Mouse (Mus musculus): Measurements from ENCODE around the gene Rgs3. TPM values are rescaled to one million over a fixed set of nuclear protein-coding genes. Genes with fewer than 3 reads are reported as not detected.

Gene Rgs3
- total RNA-seq (2015) (45.0 and 51.3 TPM in 2 replicates), total RNA-seq (2017) (46.1 and 69.8 TPM in 2 replicates)

DNA sequence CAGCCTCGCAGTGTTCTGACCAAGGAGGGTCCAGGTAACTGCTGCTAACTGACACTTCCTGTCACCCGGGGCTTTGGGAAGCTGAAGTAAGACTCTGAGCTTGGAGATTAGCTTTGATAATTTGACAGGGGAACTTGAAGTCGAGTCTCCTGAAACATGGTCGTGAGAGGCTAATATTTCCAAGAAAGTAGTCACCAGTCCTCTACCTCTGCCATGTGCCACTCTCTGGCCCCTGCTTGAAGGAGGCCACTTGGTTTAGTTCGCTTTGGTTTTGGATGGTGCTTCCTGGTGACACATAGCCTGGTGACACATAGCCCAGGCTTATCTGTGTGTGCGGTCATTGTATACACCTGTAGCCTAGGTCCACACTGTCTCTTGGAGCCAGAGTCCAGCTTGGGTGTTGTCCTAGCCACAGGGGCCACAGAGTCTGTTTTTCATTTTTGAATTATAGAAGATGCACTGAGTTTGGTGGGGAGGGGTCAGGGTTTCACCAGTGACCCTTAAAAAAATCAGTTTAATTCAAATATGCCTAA is at the start of gene Rgs3:
Gene Rgs3 (plus strand): TSS at position 51 of the 533 bp plus-strand sequence.
- no peak for ATAC-seq (ENCODE audit: poor library complexity, severe bottlenecking)

DNA sequence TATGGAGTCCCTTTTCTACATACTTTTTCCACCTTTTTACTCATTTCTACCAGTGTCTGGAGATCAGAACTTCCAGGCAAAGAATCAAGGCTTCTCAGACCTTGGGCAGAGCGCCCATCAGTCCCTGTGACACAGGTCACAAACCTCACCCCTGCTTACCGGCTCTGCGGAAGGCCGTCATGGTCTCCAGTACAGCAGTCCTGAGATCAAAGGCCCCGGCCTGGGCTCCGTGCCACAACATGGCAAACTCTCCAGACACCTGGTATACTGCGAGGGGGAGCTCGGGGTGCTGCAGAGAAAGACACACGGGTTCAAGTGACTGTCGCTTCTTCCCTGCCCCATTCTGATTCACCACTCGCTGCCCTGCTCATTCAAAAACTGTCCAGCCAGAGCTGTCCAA is 49.7 kb upstream of the Rgs3 start:
- ATAC-seq (ENCODE audit: poor library complexity, severe bottlenecking): no peak

DNA sequence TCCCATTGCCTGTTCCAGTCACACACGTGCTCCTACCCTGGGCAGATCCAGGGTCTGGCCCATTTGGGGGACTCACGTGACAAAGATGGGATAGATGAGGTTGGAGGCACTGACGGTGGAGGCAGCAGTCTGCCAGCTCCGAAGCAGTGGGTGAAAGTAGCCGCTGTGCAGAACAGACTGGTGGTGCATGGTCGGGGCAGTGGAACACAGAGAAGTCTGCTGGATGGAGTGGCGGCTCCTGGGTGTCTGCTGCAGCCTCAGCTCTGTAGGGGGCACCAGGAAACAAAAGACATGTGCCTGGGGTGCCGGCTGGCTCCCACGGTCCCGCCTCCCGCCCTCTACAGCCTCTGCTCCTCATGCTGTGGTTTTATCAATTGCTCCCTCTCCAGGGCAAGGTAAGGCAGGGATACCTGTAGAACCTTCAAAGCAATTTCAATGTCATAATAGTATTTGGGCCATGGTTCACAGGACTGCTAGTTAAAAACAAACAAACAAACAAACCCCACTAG is 45.6 kb upstream of the Rgs3 start:
- no peak for ATAC-seq (ENCODE audit: poor library complexity, severe bottlenecking)

DNA sequence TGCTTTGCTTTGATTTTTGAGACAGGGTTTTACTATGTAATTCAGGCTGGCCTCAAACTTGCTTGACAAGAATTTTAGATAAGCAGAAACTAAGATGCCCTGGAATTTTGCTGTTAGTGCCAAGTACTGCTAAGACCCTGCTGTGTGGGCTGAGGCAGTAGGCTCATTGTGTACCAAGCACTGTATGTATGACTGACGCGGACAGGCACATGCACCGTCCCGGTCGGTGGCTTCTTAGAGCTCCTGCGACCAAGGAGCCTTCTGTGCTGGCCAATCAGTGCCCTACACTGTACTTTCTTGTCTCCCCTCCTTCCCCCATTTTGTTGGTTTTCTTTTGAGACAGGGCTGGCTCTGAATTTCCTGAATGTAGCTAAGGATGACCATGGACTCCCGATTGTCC is 44.7 kb upstream of the Rgs3 start:
- no peak for ATAC-seq (ENCODE audit: poor library complexity, severe bottlenecking)

DNA sequence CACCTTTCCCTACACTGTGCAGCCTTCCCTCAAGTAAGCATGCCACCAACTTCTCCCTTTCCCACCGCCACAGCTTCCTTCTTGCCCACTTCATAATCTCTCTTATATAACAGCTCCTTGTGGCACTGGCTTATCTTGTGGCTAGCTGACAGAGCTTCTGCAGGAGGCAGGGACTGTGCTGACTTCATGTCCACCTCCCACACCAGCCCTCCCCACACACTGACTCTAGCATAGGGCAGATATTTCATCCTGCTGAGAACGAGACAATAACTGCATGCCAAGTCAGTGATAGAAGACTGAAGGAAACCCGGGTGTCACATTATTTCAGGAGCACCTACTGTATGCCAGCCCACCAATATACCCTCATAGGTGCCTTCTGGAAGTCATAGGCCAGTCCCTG is 44.2 kb upstream of the Rgs3 start:
- no peak for ATAC-seq (ENCODE audit: poor library complexity, severe bottlenecking)

DNA sequence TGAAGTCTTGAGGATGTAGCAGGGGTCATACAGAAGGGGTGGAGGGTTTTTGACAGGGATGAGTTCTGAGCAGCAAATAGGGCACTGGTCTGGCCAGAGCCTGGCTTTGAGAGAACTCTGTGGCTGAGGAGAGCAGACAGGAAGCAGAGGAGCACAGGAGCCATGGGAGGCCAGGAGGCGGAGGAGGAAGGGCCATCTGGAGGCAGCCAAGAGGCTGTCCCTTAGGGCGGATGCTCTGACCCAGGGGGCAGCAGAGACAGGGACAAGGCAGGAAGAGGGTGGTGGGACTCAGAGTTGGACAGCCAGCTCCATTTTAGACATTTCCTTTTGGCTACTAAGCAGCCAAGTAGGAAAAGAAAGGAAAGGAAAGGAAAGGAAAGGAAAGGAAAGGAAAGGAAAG is 43.6 kb upstream of the Rgs3 start:
- no peak for ATAC-seq (ENCODE audit: poor library complexity, severe bottlenecking)

DNA sequence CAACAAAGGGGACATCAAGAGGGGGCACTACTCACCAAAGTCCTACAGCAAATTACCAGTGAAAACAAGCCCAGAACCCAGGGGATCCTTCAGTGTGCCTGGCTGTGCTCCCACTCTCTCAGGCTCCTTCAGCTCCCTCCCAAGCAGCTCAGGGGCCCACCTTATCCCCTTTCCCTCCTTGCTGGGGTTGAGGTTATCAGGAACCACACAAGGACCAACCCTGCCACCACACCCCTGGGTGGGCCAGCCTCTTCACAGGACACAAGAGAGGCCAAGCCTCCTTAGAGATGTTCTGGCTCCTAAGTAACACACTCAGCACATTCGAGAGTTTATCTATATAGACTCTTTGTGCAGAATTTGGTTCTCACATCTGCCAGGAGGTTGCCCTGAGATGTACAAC is 43.1 kb upstream of the Rgs3 start:
- peak; percentile 9; the same call in 1 of the 2 replicates for ATAC-seq (ENCODE audit: poor library complexity, severe bottlenecking)

DNA sequence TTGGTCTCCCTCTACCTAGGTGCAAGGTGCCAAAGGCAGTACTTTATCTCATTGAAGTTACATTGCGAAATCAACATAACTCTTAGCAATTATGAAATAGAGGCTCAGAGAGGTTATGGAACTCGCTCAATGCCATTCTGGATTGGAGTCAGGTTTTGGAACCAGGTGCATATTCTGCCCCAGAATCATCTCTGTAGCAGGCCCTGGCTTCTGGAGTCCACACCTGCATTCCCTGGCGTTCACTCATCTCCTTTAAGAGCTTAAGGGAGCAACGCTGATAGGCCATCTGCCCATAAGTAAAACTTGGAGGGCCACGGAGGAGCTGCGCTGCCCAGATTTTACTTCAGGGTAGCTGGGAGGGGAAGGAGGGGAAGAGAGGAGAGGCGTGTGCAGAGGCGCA is 42.6 kb upstream of the Rgs3 start:
- no peak for ATAC-seq (ENCODE audit: poor library complexity, severe bottlenecking)

DNA sequence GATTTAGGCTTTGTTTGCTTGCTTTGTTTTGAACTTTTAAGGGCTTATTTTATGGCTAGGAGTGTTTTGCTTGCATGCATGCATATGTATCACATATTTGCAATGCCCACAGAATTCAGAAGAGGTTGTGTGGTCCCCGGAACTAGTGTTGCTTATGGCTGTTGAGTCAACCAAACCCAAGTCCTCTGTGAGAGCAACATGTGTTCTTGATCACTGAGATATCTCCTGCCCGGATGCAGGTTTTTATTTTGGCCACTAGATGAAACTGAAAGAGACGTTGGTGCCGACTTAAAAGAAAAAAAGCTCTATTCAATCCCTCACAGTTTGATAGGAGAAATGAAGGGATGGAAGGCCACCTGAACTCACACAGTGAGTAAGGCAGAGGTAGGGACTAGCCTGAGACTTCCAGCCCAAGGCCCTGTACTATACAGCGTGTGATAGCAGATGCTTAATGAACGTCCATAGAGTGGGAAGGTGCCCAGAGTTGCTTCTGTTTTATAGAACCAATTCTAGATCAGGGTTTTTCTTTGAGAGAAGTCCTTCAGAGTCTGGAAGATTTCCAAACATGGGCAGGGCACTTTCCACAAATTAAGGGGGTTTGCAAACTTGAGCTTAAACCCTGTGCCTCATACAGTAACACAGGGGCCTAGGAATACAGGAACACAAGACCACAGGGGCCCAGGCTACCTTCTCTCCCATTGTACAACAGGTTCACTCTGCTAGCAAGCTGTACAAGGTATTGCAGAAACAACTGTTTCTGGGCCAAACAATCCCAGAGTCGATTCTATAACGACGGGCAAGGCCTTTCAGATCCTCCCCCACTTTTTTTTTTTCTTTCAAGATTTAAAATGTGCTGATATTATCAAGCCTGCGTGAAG is 41.9 kb upstream of the Rgs3 start:
- no peak for ATAC-seq (ENCODE audit: poor library complexity, severe bottlenecking)

DNA sequence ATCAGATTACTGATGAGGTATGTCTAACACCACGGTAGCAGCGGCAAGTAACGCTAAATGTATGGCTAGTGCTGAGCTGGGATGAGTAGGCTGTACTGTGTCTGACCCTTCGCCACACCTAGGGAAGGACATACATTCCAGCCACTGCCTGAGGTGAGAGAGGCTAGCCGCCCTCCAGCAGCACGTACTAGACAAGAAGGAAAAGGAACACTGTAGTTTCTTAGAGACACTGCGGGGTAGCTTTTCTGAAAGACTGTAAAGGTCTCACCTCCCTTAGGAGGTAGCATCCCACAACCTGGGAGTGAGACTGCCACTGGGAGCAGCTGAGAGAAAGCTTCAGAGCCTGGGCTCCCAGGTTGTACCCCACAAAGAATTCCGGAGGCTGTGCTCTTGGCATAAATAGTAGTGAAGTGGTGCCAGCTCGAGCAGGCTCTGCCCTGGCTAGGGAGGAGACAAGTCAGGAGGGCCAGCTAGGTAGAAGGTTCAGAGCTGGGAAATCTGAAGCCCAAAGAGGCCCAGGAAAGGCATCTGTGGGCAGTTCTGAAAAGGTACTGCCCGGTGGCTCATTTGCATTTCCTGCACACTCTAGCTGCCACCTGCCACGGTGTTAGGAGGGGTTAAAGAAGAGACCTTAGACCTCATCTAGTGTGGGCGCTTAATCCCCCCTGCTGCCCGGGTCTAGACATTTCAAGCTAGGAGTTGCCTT is 41.1 kb upstream of the Rgs3 start:
- no peak for ATAC-seq (ENCODE audit: poor library complexity, severe bottlenecking)

DNA sequence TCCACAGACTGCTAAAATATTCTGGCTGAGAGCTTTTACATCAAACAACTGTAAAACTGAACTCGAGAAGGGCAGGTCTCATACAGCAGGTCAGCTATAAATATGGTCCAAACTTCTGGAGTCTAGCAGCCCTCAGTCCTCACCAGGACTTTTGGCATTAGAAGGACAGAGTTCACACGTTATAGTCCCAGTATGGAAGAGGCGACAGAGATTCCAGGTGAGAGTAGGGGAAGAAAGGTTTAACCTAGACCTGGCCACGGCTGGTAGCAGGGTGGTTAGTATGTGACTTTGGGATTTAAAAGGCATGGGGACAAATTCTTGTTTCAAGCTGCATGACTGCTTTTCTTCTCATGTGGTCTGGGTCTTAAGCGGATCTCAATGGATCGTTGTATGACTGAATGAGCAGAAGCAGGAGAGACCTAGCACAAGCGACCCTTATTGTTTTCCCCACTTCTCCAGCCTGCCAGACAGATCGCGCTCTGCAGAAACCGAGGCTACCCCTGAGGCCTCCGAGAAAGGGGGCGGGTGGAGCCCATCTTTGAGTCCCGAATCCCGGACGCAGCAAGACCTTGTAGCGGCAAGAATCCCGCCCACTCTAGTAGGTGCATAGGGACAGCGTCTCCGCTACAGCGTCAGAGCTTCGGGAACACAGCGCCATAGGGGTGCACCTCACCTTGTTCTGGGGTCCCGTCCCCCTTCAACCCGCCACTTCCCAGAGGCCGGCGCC is 40.4 kb upstream of the Rgs3 start:
- no peak; the same call in 1 of the 2 replicates for ATAC-seq (ENCODE audit: poor library complexity, severe bottlenecking)

DNA sequence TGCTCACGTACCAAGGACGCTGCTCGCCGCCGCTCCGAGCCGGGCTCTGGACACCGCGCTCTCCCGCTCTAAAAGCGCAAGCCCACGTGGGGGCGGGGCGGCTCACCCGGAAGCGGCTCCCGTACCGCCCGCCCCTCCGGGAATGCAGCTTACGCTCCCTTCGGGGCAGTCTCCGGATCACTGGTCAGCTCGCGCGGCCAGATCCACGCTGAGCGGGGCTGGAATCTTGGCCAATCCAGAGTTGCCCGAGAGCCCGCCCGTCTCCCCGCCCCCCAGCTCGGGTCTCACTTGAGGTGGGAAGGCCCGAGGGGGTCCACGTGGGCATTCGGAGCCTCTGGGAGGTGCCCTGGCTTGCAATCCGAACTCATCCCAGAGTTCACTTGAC is 39.8 kb upstream of the Rgs3 start, which contains the start of gene Alad:
Gene Alad (minus strand): TSS at position 70 of the 385 bp plus-strand sequence.
- peak; percentile 82 for ATAC-seq (ENCODE audit: poor library complexity, severe bottlenecking)

DNA sequence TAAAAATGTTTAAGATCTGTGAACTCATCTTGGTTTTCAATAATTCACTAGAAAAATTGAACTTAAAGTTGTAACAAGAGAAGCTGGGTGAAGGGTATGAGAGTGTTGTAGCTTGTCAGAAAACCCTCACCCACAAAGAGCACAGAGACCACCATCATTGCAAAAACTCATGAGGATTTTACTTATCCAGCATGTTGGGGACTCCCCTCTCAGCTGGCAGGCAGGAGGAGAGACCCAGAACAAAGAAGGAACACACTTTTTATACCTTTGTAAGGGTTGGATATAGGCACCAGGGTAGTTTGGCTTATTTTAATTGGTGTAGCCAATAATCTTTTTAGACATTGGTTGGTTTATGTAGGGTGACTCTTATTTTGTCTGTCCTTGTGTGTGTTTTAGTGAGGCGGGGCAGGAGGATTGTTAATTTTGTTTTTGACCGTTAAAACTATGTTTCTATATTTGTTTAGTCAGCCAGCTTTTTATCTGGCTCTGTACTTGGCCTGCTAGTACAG is 38.7 kb upstream of the Rgs3 start:
- ATAC-seq (ENCODE audit: poor library complexity, severe bottlenecking): no peak

DNA sequence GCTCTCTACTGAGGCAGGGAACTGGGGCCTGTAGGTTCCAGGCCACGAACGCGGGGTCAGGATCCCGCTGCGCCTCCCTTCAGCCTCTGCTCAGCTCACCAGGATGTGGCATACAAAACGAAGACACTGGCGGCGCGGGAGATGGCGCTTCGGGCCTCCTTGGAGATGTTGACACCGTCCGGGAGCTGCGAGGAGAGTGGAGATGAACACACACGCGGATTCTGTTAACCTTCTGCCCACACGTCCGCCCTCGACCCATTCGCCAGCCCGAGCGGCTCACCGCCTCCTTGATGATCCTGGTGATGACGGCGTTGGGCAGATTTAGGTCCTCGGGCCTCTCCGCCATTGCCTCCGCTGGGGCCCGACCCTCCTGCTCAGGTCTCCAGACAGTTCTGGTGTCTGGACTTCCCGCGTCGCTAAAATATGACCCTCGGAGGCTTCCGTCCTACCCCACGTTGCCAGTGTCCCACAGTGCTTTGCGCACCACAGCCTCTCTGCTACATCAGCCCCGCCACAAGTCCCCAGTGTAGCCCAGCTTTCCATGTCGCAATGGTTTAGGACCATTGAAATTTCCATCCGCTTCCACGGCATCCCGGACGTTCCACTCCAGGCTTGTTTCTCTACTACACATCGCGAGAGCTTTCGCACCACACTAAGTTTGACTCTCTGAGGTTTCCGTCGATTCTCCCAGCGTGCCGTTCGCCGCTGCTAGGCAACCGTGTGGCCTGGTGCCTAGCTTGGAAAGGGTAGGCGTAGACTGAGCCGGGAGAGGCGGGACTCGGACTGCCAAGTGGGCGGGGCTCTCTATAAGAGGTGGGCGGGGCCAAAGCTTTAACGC is 34.8 kb upstream of the Rgs3 start, which contains the start of the genes Pole3 and 4933430I17Rik:
Gene Pole3 (minus strand): TSS at position 418 of the 838 bp plus-strand sequence.
Gene 4933430I17Rik (plus strand): TSS at position 719 of the 838 bp plus-strand sequence.
- ATAC-seq (ENCODE audit: poor library complexity, severe bottlenecking): peak; percentile 98

DNA sequence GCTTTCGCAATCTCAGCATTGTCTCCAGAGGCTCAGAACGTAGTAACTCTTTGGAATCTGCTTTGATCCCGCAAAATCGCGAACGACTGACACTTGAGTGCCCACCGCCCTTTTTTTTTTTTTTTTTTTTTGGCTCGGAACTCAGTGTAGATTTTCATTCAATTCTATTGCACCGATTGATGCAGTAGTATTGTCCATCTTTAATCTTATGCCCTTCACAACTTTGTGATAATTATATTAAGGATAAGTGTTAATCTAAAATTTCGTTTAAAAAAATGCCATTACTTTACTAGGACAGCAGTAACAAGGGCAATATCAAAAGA is 34.2 kb upstream of the Rgs3 start:
- no peak for ATAC-seq (ENCODE audit: poor library complexity, severe bottlenecking)

DNA sequence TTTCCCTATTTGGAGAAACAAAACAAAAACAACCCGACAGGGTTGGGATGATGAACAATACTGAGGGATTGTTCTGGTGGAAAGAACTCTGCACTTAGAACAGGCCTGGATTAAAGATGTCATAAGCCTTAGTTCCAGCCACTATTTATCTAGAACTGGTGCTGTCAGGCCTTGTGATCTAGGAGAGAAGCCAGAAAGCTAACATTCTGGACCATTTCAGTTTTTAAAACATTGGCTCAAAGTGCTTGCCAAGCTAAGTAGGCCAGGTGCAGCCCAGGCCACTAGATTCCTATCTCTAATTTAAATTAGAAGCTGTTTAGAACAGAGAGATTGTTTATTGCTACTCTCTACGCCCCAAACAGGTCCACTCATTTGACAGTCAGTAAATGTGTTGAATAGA is 33.4 kb upstream of the Rgs3 start:
- ATAC-seq (ENCODE audit: poor library complexity, severe bottlenecking): no peak

DNA sequence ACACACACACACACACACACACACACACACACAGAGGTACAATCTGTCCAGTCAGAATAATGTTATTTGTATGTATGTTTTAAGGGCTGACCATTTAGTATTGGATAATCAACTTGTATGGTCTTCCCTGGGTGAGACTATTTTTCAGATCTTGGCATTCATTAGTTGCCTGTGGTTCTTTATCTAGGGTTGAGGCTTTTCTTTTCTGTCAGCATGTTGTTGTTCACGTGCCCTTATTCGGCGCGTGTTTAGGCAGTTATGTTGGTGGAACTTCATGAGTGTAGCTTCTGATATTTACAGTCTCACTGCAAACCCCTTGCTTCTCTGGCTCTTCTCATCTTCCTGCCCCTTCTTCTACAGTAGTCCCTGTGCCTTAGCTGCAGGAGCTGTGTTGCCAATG is 32.0 kb upstream of the Rgs3 start:
- no peak for ATAC-seq (ENCODE audit: poor library complexity, severe bottlenecking)

DNA sequence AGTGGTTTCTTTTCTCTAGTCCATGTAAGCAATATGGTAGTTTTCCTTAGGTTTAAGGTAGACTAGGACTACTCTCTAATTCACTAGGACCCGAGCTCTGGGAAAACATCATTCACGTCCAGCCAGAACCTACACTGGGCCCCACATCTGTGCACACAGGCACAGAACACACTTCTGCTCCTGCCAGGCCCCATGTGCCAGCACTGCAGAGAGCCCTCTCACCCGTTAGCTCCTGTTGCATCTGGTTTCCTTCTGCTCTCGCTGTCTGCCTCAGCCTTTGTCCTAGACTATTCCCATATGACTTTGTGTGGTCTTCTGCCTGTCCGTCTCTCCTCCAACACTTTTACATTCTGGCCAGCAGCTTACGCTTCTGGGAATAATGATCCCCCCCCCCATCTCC is 25.9 kb upstream of the Rgs3 start:
- ATAC-seq (ENCODE audit: poor library complexity, severe bottlenecking): no peak

DNA sequence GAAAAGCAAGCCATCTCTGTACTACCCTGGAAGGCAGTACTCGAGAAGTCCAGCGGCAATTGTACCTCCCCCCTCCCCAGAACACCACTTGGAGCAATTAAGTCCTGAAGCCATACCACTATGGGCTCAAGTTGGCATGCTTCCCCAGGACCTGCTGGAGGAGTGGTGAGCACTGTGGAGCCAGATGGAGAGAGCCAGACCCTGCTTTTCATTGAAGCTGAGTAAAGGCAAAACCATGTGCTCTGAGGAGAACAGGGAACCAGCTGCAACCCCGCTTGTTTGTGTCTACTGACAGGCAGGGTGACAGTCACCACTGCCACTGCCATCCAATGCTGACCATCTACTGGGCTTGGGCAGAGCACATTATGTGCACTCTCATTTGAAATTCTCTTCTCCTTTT is 17.8 kb upstream of the Rgs3 start:
- ATAC-seq (ENCODE audit: poor library complexity, severe bottlenecking): no peak

DNA sequence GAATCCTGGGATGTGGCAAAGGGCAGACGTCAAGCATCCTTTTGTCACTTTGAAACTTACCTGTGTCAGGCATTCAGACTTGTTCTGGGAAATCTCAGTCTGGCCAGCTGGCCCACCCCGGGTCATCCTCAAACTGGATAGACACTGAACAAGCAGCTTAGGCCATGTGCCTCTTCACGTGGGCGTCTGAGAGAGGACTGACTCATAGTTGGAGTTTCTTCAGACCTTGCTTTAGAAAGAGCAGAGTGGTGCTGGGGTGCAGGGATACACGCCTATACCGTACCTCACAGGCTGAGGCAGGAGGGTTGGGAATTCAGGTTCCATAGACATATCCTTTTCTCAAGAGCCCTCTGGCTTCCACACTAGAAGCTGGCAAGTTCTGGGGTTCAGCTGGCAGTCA is 15.9 kb upstream of the Rgs3 start:
- ATAC-seq (ENCODE audit: poor library complexity, severe bottlenecking): no peak
